Comparison of ENCODE assay signal across 8 mouse cellular contexts in the genomic region with DNA sequence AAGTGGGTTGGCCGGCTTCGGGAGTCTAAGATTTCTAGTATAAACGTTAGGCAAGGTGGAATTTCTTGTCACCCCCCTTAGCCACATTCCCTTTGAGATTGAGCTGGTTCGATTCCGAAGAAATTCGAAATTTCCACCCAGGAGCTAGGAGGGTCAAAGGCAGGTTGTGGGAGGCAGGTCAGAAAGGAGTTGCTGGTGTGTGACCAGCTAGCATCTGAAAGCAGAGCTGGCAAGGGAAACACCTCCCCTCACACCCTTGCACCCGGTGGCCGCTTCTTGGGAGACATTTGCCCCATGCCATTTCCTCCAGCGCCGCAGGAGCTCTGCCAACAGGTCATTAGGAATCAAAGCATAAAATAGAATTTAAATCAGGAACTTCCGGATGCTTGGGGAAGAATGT. TPM values are rescaled to one million over a fixed set of nuclear protein-coding genes. Genes with fewer than 3 reads are reported as not detected.
DNase-seq lines count a peak whose midpoint lies in the region; ATAC-seq and TF ChIP-seq lines count a peak whose summit lies in the region.

No protein-coding gene starts in this region.

- H3K27ac ChIP-seq in embryonic facial prominence, embryonic 12.5 days, result peak overlapping the region; percentile 99; the same call in 1 of the 2 replicates
- H3K27ac ChIP-seq in hindbrain, postnatal 0 days, result peak overlapping the region; percentile 94; the same call in 1 of the 2 replicates
- peak overlapping the region; percentile 99 for H3K27ac ChIP-seq in lung, postnatal 0 days (ENCODE audit: low read length)

- no peaks in the 10 kb centered on the region for H3K27me3 ChIP-seq in embryonic facial prominence, embryonic 12.5 days
- H3K27me3 ChIP-seq in hindbrain, postnatal 0 days (ENCODE audit: insufficient read depth, low read length), result no peaks in the 10 kb centered on the region
- no peaks in the 10 kb centered on the region for H3K27me3 ChIP-seq in lung, postnatal 0 days (replicated peaks; ENCODE audit: insufficient read depth, low read length)

- TF ChIP-seq EP300 in lung, postnatal 0 days (IDR thresholded peaks at IDR 0.05), result 0 out of 2 replicates have a peak, but pooled peaks have one; percentile 11

- peak; percentile 16 for DNase-seq in layer of hippocampus, adult 9-11 months
- DNase-seq in layer of hippocampus, postnatal 14 days (ENCODE audit: low spot score in 2 of 2), result no peak
- DNase-seq in hindbrain, postnatal 0 days (ENCODE audit: low spot score), result peak; percentile 17
- DNase-seq in lung, postnatal 0 days (ENCODE audit: low spot score), result peak; percentile 28
- DNase-seq in thymus, postnatal 0 days (ENCODE audit: low spot score), result no peak
- DNase-seq in retina, embryonic 14.5 days (ENCODE audit: low spot score), result no peak
- DNase-seq in layer of hippocampus, postnatal 36 days, result no peak

- H3K4me1 ChIP-seq in embryonic facial prominence, embryonic 12.5 days, result no peaks in the 10 kb centered on the region
- H3K4me1 ChIP-seq in hindbrain, postnatal 0 days (ENCODE audit: insufficient read depth, low read length), result no peaks in the 10 kb centered on the region
- no peaks in the 10 kb centered on the region for H3K4me1 ChIP-seq in lung, postnatal 0 days (ENCODE audit: insufficient read depth, low read depth, low read length)

- peak overlapping the region; percentile 85 for H3K4me2 ChIP-seq in embryonic facial prominence, embryonic 12.5 days (replicated peaks)
- peak overlapping the region; percentile 99 for H3K4me2 ChIP-seq in hindbrain, postnatal 0 days (ENCODE audit: low read depth, low read length)
- peak overlapping the region; percentile 92 for H3K4me2 ChIP-seq in lung, postnatal 0 days (replicated peaks; ENCODE audit: low read depth, low read length)

- ATAC-seq in embryonic facial prominence, embryonic 12.5 days (ENCODE audit: insufficient number of reproducible peaks, insufficient read depth, low FRiP score, low TSS enrichment), result no peak
- ATAC-seq in hindbrain, postnatal 0 days, result no peak
- ATAC-seq in lung, postnatal 0 days, result no peak

- peak overlapping the region; percentile 65 for H3K9ac ChIP-seq in embryonic facial prominence, embryonic 12.5 days
- peak overlapping the region; percentile 93; the same call in 1 of the 2 replicates for H3K9ac ChIP-seq in hindbrain, postnatal 0 days (replicated peaks; ENCODE audit: low read length)
- no peak overlapping the region; the same call in 1 of the 2 replicates for H3K9ac ChIP-seq in lung, postnatal 0 days (replicated peaks; ENCODE audit: low read depth)

- 4% methylated on average over 11 of the region's 11 CpGs for WGBS in embryonic facial prominence, embryonic 12.5 days
- WGBS in hindbrain, postnatal 0 days, result 4% methylated on average over 11 of the region's 11 CpGs
- WGBS in lung, postnatal 0 days, result 6% methylated on average over 11 of the region's 11 CpGs

- H3K4me3 ChIP-seq in embryonic facial prominence, embryonic 12.5 days, result peak overlapping the region; percentile 86
- H3K4me3 ChIP-seq in hindbrain, postnatal 0 days (ENCODE audit: low read length), result peak overlapping the region; percentile 71
- H3K4me3 ChIP-seq in lung, postnatal 0 days (ENCODE audit: low read depth, low read length), result peak overlapping the region; percentile 79; the same call in 1 of the 2 replicates

- no peaks in the 10 kb centered on the region for H3K9me3 ChIP-seq in embryonic facial prominence, embryonic 12.5 days
- H3K9me3 ChIP-seq in hindbrain, postnatal 0 days (ENCODE audit: low read length), result no peaks in the 10 kb centered on the region
- no peaks in the 10 kb centered on the region; the same call in 1 of the 2 replicates for H3K9me3 ChIP-seq in lung, postnatal 0 days (ENCODE audit: low read length)

- TF ChIP-seq CTCF in hindbrain, postnatal 0 days (IDR thresholded peaks at IDR 0.05; ENCODE audit: low read depth), result no peak
- no peak for TF ChIP-seq CTCF in lung, postnatal 0 days (IDR thresholded peaks at IDR 0.05)

- H3K36me3 ChIP-seq in embryonic facial prominence, embryonic 12.5 days, result no peaks in the 10 kb centered on the region
- H3K36me3 ChIP-seq in hindbrain, postnatal 0 days (ENCODE audit: insufficient read depth, low read length), result no peaks in the 10 kb centered on the region
- no peaks in the 10 kb centered on the region for H3K36me3 ChIP-seq in lung, postnatal 0 days (ENCODE audit: insufficient read depth, low read length)

RNA-seq across cellular contexts. Expression of a gene that starts 2.5 kb away (rescaled TPM):
- 10 to 100 TPM; 60.5 to 75.1 TPM for total RNA-seq in layer of hippocampus, postnatal 14 days (2021)
- 50.7 and 53.5 TPM in 2 replicates for polyA plus RNA-seq in embryonic facial prominence, embryonic 12.5 days (2016; fragmentation: Nextera tagmentation; extraction: Ambion mirVana)
- 33.5 and 38.4 TPM in 2 replicates for total RNA-seq in hindbrain, postnatal 0 days (2014; rRNA removed)
- polyA plus RNA-seq in hindbrain, postnatal 0 days (2015; fragmentation: Nextera tagmentation; extraction: Ambion mirVana), result 61.7 and 71.4 TPM in 2 replicates
- 88.9 and 99.8 TPM in 2 replicates for polyA plus RNA-seq in lung, postnatal 0 days (2015; fragmentation: Nextera tagmentation; extraction: Ambion mirVana)
- polyA plus RNA-seq in thymus, postnatal 0 days (2015; fragmentation: Nextera tagmentation; extraction: Ambion mirVana), result 27.4 and 30.4 TPM in 2 replicates
- total RNA-seq in layer of hippocampus, postnatal 36 days (2021), result 10 to 100 TPM; 63.9 to 64.0 TPM

Comparison
In these comparisons a context has a peak if more than half of its experiments do, and no peak if none do; other contexts are left out.
1. DNase-seq: peak in layer of hippocampus, adult 9-11 months (single experiment), hindbrain, postnatal 0 days (single experiment) and lung, postnatal 0 days (single experiment); none in layer of hippocampus, postnatal 14 days (0 of 2), thymus, postnatal 0 days (single experiment), retina, embryonic 14.5 days (single experiment) and layer of hippocampus, postnatal 36 days (0 of 2).
2. Peak in every context shown above with its lines, with median percentiles within 50 percentile points of each other: H3K27ac ChIP-seq, H3K4me2 ChIP-seq and H3K4me3 ChIP-seq.